Mouse (Mus musculus) left cerebral cortex, adult 2 months (tissue): ENCODE measurements around the gene Tmem54. TPM values are rescaled to one million over a fixed set of nuclear protein-coding genes. Genes with fewer than 3 reads are reported as not detected.

ENCODE experiments used
- DNase-seq, 2 experiments: peaks; one replicate each; pipeline ENCODE4 v3.0.0; 2021 to 2022; ENCODE audit warnings: low spot score in 2 of 2, mixed read lengths in 1 of 2; ENCODE audit errors: extremely low spot score in 1 of 2
- H3K27ac ChIP-seq: fragments of 200-600 bp; 2 replicates; pipeline ENCODE4 v1.8.1; 2022
- H3K4me3 ChIP-seq: fragments of 200-600 bp; 2 replicates; pipeline ENCODE4 v1.8.1; 2022
- CTCF ChIP-seq: fragments of 200-600 bp; IDR thresholded peaks from 2 replicates; pipeline ENCODE4 v1.8.1; 2022; ENCODE audit warnings: antibody characterized with exemption, mild to moderate bottlenecking, moderate library complexity
- intact Hi-C: fragments of 180-260 bp; cut with DNase I; formaldehyde crosslinking; loops from one replicate; pipeline ENCODE4 v1.15.1; 2025
- long read RNA-seq, 2 experiments: library from polyadenylated mRNA; stranded (forward); transcript quantifications; one replicate each; pipeline ENCODE4 v2.0.0; 2021; ENCODE audit warnings: borderline mapping rate in 2 of 2
- total RNA-seq, 2 experiments: library from RNA; stranded (reverse); gene quantifications; 2 replicates each; pipeline ENCODE4 v1.2.3; 2021

Tmem54 gene
- not detected for total RNA-seq
- long read RNA-seq, experiment 1, result 0 reads
- long read RNA-seq, experiment 2, result 0 reads

- intact Hi-C loops, result no loop called here
- Histone ChIP-seq H3K4me3 (no peak within 1 kb of the TSS), H3K27ac (no peak within 1 kb of the TSS)
- no peak for DNase-seq
- no peak for TF ChIP-seq CTCF
Measured at GRCm38 (mm10) chr4:129105356-129105755, at the start of gene Tmem54. TSS of gene Tmem54 (plus strand) at chr4:129105548.

- no peak overlapping the region for H3K4me3 ChIP-seq
- intact Hi-C loops, result no loop called here
- H3K27ac ChIP-seq, result no peak overlapping the region
- TF ChIP-seq CTCF, result no peak
- DNase-seq, result no peak
Measured at GRCm38 (mm10) chr4:129055562-129055961, 49.8 kb upstream of the Tmem54 start.

- peak overlapping the region; percentile 99 for H3K4me3 ChIP-seq
- no peak for TF ChIP-seq CTCF
- intact Hi-C loops, result loop anchor here (1.0 to 2.0 kb wide), 2 partner anchors 8 to 65 kb away; no protein-coding TSS in a partner anchor
- peak; percentile 96 to 98 for DNase-seq
- peak overlapping the region; percentile 86 for H3K27ac ChIP-seq
Measured at GRCm38 (mm10) chr4:129057533-129058206, 47.7 kb upstream of the Tmem54 start.

GRCm38 (mm10) chr4:129058207-129059092 is 46.9 kb upstream of the Tmem54 start, which contains the start of gene Rnf19b:
TSS of gene Rnf19b (plus strand) at chr4:129058271.
- peak; percentile 36 to 47 for DNase-seq
- Histone ChIP-seq H3K27ac (peak within 1 kb of the TSS; percentile 86), H3K4me3 (peak within 1 kb of the TSS; percentile 99)
- no peak for TF ChIP-seq CTCF
- intact Hi-C loops, result loop anchor here (1.0 to 2.0 kb wide), 2 partner anchors 9 to 66 kb away; no protein-coding TSS in a partner anchor

- Histone ChIP-seq H3K4me3 (peak overlapping the region; percentile 99), H3K27ac (no peak overlapping the region)
- intact Hi-C loops, result loop anchor here (2.0 kb wide), 1 partner anchor 66 kb away; no protein-coding TSS in a partner anchor
- no peak for DNase-seq
- TF ChIP-seq CTCF, result no peak
Measured at GRCm38 (mm10) chr4:129059125-129059551, 46.2 kb upstream of the Tmem54 start.

- Histone ChIP-seq H3K4me3 (peak overlapping the region; percentile 99), H3K27ac (no peak overlapping the region)
- intact Hi-C loops, result loop anchor here (2.0 kb wide), 1 partner anchor 67 kb away; no protein-coding TSS in a partner anchor
- no peak for DNase-seq
- no peak for TF ChIP-seq CTCF
Measured at GRCm38 (mm10) chr4:129059922-129060321, 45.4 kb upstream of the Tmem54 start.

- no peak for TF ChIP-seq CTCF
- Histone ChIP-seq H3K4me3 (no peak overlapping the region), H3K27ac (no peak overlapping the region)
- intact Hi-C loops, result no loop called here
- DNase-seq, result no peak
Measured at GRCm38 (mm10) chr4:129061486-129061885, 43.9 kb upstream of the Tmem54 start.

GRCm38 (mm10) chr4:129062281-129063075 is 42.9 kb upstream of the Tmem54 start:
- H3K4me3 ChIP-seq, result no peak overlapping the region
- no peak for DNase-seq
- intact Hi-C loops, result no loop called here
- no peak for TF ChIP-seq CTCF
- H3K27ac ChIP-seq, result no peak overlapping the region

- DNase-seq, result no peak
- no peak for TF ChIP-seq CTCF
- intact Hi-C loops, result no loop called here
- Histone ChIP-seq H3K27ac (no peak overlapping the region), H3K4me3 (no peak overlapping the region)
Measured at GRCm38 (mm10) chr4:129065688-129066236, 39.6 kb upstream of the Tmem54 start.

GRCm38 (mm10) chr4:129067638-129068415 is 37.5 kb upstream of the Tmem54 start:
- DNase-seq, result no peak
- intact Hi-C loops, result no loop called here
- Histone ChIP-seq H3K27ac (no peak overlapping the region), H3K4me3 (no peak overlapping the region)
- no peak; the same call in 1 of the 2 replicates for TF ChIP-seq CTCF
